Mouse (Mus musculus) urinary bladder, postnatal 25 days (tissue): ENCODE results near the gene 1700007K13Rik.

Experiments used
- DNase-seq: peaks from one replicate; pipeline ENCODE4 v3.0.0; 2022; ENCODE audit warnings: low spot score

Gene 1700007K13Rik

GRCm38 (mm10) chr2:28415387-28416024 lies 50.6 kb downstream of the 1700007K13Rik start:
- DNase-seq = no peak

- DNase-seq = no peak
These were observed 51.4 kb downstream of the 1700007K13Rik start for GRCm38 (mm10) chr2:28414757-28415137.

GRCm38 (mm10) chr2:28414116-28414756 lies 51.9 kb downstream of the 1700007K13Rik start:
- DNase-seq = no peak

GRCm38 (mm10) chr2:28412936-28413335 lies 53.2 kb downstream of the 1700007K13Rik start:
- DNase-seq = no peak
